Mouse (Mus musculus): ENCODE data around the gene Rasgrp1.

DNA sequence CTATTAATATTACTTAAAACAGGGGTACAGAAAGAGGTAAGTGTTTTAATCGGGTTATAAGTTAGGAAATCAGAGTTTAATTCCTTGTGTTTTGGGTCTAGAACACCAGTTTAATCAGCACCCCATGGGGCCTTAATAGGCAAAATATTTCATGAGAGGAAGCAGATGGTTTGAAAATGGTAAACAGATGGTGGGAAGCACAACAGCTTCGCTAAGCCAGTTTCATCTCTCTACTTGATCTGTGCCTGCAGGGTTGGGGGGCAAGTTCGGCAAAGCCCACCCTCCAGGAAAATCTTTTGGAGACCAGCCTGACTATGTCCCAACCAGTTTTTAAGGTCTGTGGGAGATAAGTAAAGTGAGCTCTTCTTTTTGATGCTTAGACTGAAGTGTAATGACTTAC lies 23.7 kb upstream of the Rasgrp1 start:
- TF ChIP-seq USF1 (IDR thresholded peaks at IDR 0.05; ENCODE audit: low read depth, low read length) (no peak), IRF4 (IDR thresholded peaks at IDR 0.05; ENCODE audit: low read depth, low read length) (no peak), CTCF (conservative IDR thresholded peaks at IDR 0.05 in 1 of 2, IDR thresholded peaks at IDR 0.05 in 1 of 2; ENCODE audit: low read depth in 2 of 2, low read length in 2 of 2) (no peak), ZNF384 (IDR thresholded peaks at IDR 0.05; ENCODE audit: low read depth, low read length) (no peak), POLR2A (IDR thresholded peaks at IDR 0.05; ENCODE audit: low read depth, low read length) (no peak), TBP (conservative IDR thresholded peaks at IDR 0.05; ENCODE audit: low read depth, low read length) (no peak), HCFC1 (IDR thresholded peaks at IDR 0.05; ENCODE audit: low read depth, low read length) (no peak), ZKSCAN1 (IDR thresholded peaks at IDR 0.05; ENCODE audit: borderline replicate concordance, low read depth, low read length) (no peak), CHD1 (IDR thresholded peaks at IDR 0.05; ENCODE audit: low read depth, low read length) (no peak), TCF12 (IDR thresholded peaks at IDR 0.05; ENCODE audit: low read depth, low read length) (no peak), SIN3A (IDR thresholded peaks at IDR 0.05; ENCODE audit: low read length) (no peak), MAX (IDR thresholded peaks at IDR 0.05; ENCODE audit: low read length) (no peak), MXI1 (IDR thresholded peaks at IDR 0.05; ENCODE audit: low read depth, low read length) (no peak), EP300 (IDR thresholded peaks at IDR 0.05; ENCODE audit: low read length) (no peak)
